Mouse (Mus musculus) spleen, embryonic (tissue): ENCODE data around the gene Mlh1.

Experiments used
- CTCF ChIA-PET: fragments of 350-600 bp; sonication (Branson Sonifier 250); formaldehyde crosslinking; loops from one replicate; lab custom pipeline; 2022; lab: Charles Lee

Gene Mlh1

DNA sequence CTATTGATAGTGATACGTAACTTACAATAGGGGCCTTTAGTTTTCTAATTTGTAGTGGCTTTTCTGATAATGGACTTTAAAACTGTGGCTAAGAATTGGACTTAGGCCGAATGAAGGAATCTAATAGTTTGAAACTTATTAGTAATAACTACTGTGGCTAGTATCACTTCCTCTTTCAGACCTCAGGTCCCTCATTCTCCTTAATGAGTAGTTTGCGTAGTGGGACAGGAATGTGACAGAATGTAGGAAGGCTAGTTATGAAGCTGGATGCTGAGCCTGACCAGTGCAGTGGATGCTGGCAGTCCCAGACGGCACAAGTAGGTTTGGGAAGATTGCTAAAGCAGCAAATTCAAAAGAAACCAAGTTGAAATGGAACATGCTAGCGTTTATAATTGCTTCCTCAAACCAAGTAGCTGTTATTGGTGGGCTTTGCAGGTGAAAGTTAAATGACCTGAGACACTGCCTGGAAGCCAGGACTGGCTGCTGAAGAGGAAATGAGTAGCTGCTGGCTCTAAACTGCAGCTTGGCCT, 51.0 kb downstream of the Mlh1 start:
- CTCF ChIA-PET: no interaction called here

DNA sequence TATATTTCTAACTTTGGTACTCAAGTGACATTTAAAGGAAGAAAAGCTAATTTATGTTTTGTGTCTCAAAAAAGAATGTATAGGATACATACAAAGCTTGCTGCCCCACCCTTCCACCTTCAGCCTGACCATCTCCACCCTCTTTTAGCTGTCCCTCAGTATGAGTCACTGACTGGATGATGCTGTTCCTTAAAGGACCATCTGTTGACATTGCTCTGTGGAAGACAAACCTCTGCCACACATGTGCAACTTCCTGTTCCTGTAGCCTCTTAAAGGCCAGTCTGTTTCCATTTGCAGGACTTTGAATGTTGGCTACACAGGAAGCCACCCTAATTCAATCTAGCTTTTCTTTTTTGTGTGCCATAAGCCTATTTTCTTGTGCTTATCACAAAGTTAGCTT, 55.2 kb downstream of the Mlh1 start:
- CTCF ChIA-PET: no interaction called here

DNA sequence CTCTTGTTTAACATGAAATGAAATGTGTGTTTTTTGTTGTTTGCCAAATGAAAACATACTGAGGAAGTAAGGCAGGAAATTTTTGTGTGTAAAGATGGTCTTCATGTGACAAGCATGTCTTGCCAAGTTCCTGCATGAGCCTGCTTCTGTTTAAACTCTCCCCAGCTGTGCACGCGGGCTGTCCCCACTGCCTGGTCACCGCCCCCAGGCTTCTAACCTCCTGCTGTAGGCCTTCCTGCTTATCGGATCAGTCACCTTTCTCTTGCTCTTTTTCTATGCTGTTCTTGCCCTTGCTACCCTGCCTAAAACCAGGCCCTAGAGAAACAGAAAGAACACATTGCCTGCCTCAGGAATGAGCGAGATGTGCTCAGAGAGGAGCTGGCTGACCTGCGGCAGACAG, 58.1 kb downstream of the Mlh1 start:
- CTCF ChIA-PET: no interaction called here

DNA sequence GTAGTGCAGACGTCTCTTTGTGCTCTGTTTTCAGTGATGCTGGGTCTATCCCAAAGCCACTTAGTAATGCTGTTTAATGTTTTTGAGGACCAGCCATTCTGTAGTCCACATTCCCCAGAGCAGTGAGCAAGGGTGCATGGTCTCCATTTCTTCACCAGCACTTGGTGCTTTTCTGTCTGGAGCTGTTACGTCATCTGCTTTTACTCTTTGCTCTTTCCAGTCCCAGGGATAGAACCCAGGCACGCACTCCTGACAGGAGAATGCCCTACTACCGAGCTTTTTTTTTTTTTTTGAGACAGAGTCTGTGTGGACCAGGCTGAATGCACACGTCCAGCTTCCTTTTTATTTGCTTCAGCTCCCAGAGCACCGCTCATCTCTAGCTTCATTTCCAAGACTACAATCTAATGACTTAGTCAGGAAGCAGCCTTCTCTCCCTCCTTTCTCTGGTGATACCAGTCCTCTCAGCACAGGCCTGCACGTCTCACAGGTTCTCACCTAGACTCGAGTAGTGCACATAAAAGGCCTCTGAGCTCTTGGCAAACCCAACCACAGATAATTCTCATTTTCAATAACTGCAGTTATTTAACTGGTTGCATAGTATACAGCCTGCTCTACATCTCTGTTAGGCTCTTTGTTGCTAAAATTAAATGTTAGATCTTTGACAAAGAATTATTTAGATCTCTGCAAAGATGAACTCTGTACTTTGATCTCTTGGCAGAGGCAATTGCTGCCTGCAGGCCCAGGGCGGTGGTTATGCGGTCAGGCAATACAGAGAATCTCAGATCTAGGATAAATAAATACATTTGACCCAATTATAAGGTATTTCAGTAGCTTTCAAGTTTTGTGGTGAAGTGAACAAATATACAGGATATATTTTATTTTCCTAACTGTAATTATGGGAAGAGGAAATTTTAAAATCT, 60.2 kb downstream of the Mlh1 start:
- CTCF ChIA-PET: no interaction called here

DNA sequence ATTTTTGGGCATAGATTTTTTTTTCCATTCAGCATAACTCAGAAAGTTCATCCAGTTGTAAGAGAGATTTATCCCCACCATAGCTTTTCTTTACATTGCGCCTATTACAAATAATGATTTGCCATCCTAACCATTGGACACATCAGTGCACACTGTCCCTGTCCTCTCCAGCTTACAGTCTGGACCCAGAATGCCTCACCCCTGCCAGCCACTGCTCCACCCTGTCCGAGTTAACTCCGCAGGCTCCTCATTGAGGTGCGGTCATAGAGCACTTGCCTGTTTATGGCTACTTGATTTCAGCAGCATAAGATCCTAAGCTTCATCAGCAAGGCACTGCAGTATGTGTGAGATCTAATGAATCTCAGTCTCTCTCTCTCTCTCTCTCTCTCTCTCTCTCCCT, 61.2 kb downstream of the Mlh1 start:
- CTCF ChIA-PET: no interaction called here

DNA sequence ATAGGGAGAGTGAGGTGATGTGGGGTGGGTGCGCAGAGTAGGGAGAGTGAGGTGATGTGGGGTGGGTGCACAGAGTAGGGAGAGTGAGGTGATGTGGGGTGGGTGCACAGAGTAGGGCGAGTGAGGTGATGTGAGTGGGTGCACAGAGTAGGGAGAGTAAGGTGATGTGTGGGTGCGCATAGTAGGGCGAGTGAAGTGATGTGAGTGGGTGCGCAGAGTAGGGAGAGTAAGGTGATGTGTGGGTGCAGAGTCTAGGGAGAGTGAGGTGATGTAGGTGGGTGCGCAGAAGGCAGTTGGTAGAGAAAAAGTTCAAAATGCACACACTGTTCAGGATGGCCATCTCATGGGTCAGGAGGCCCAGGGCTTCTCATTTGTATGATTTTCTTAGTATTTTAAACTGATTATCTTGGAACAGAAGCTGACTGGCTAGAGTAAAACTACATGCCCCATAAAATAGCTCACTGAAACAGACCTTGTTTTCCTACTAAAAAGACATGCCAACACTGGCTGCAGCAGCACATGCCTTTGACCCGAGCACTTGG, 62.4 kb downstream of the Mlh1 start:
- CTCF ChIA-PET: interaction anchor here (0.7 kb wide), 1 partner anchor 25 kb away, joined by 3 read pairs; no protein-coding TSS in a partner anchor

DNA sequence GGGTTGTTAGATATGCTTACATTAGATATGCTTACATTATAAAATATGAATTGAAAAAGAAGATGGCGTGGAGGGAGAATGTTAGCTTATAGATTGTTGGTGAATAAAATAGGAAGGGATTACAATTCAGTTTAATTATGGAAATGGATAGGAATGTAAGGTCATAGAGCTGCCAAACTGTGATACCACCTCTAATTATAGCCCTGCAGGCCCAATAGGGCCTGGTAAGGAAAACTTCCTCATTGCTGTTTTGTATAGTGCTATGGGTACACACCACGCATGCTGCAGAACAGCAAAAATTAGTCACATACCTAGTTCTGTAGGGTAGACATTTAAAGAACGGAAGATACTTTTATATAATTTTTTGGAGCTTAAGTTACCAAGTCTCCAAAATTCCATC, 63.4 kb downstream of the Mlh1 start:
- CTCF ChIA-PET: no interaction called here

DNA sequence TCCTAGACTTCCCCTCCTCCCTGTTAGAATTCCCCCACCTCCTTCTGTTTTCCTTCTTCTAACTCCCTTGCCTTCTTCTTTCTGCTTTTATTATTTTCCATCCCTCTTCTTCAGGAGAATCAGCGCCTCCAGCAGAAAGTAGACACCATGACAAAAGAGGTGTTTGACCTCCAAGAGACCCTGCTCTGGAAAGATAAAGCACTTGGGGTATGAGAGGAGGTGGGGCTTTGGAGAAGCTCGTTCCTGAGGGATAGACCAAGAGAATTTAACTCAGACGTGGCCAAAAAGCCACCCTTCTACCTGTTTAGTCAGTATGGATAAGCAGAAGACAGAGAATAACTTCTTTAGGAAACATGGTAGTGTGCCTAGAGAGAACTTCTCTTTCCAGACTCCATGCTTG, 63.9 kb downstream of the Mlh1 start:
- CTCF ChIA-PET: no interaction called here

DNA sequence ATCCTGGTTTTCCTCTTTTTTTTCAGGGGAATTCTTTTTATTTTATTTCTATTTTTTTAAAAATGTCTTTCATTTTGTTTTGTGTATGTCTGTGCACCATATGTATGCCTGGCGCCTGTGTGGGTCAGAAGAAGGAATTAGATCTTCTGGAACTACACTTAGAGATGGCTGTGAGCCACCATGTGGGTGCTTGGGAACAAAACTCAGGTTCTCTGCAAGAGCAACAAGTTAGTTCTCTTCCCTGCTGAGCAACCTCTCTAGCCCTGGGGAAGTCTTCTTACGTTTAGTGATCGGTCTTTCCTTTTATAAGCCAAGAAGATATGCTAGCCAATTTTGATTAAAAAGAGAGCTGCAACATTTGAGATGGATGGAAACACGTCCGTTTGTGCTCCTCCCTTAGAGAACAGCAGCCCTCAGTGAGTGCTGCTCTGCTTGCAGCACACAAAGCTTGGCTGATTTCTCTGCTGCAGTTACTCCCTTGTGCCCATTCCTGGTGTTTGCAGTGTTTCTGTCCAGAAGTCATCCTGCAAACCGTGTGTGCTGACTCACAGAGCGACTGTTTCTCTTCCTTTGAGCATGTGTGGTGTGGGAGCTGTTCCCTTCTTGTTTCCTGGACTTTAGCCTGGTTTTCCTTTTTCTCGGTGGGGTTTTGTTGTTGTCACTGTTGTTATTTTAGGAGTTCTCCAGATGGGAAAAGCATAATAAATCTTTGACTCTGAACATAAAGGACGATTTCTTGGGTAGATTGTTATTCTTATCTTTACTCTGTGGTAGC, 66.8 kb downstream of the Mlh1 start:
- CTCF ChIA-PET: interaction anchor here (1.0 kb wide), 1 partner anchor 17 kb away, joined by 3 read pairs; no protein-coding TSS in a partner anchor

DNA sequence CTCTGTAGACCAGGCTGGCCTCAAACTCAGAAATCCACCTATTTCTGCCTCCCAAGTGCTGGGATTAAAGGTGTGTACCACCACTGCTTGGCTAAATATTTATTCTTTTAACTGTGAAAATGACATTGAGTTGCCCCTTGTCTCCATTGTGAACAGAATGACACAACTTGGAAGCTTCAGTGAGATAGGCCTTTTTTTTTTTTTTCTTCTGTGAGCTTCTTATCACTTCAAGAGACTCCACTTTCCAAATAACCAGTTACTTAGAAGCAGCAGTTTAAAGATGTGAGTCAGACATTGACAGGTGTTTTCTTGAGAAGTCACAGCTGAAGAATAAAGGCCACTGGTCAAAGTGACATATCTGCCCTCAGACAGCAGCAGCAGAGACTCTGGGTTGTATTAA, 71.4 kb downstream of the Mlh1 start:
- CTCF ChIA-PET: no interaction called here

DNA sequence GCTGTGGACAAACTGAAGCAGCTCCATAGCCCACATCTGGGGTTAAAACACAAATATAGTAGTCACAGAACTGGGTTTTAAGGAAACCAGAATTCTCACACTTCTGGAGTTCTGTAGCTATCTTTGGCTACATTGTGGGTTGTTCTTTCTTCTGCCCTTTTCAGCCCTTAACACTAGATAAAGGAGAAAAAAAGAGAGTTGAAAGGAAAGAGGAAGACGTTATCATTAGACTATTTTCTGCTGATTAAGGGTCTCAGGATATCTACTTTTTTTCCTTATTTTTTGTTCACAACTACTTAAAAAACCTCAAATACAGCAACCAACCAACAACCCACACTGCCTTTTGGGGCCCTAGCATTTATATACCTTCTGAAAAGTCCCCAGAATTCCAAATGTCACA, 73.3 kb downstream of the Mlh1 start:
- CTCF ChIA-PET: no interaction called here

DNA sequence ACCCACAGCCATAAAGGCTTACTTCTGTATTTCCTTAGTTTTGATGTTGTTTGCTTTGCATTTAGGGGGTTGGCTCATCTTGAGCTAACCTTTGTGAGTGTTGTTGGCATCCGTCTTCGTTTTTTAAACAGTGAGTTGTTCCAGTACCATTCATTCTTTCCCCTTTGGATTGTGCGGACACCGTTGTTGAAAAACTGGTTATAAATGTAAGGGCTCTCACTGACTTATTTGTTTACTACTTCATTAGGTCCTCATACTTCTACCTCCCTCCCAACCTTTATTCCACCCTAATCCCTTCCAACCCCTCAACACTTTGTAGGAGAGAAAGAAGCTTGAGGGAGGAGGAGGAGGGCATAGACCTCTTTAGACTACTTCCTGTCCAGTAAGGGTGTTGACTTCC, 73.9 kb downstream of the Mlh1 start:
- CTCF ChIA-PET: interaction anchor here (0.6 to 0.8 kb wide), 2 partner anchors 79 to 104 kb away, joined by 3 to 9 read pairs; no protein-coding TSS in a partner anchor

DNA sequence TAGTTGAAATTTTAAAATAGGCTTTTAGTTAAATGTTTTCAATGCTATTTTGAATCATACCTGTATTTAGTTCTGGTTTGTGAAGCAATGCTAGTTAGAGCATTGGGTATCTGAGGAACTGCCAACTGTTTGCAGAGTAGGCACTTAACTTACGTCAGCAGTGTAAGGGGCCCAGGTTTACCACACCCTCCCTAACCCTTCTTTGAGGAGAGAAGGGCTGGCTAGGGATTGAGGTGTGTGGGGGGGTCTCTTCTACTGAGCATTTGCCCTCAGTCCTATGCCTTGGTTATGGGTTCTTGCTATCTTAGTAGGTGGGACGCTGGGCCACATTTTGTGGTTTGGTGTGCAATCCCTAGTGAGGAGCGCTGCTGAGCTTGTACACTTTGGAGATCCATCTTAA, 74.5 kb downstream of the Mlh1 start:
- CTCF ChIA-PET: interaction anchor here (0.6 kb wide), 1 partner anchor 13 kb away, joined by 3 read pairs; no protein-coding TSS in a partner anchor

DNA sequence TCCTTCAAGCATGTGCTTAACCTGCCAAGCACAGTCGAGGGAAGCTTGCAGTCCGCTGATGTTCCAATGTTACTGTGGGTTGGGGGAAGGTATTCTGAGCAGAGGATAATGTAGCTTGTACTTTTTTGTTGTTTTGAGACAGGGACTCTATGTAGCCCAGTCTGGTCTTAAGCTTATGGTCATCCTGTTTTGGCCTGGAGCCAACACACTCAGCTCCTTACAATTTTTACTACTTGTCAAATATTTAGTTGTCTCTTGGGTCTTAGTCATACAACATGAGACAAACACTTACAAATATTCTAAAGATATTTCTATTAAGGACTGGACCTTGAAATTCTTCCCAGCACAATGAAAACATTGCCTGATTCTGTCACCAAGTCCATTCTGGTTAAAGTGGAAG, 78.4 kb downstream of the Mlh1 start:
- CTCF ChIA-PET: no interaction called here

DNA sequence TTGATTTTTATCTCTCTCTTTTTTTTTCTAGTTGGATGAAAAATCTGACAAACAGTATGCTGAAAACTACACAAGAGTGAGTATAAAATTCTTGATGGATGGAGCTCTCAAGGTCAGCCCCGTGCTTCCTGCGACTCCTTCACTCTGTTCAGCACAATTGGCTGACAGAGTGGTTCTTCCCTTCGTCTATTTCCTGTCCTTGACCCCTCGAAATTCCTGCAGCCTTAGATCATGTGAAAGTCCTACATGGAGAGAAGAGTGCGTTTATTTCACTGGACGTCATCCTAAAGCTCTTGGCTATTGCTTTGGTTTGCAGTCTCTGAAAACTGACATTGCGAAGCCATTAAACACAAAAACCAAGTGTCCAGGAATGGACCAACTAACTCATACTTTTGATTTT, 82.9 kb downstream of the Mlh1 start:
- CTCF ChIA-PET: no interaction called here

DNA sequence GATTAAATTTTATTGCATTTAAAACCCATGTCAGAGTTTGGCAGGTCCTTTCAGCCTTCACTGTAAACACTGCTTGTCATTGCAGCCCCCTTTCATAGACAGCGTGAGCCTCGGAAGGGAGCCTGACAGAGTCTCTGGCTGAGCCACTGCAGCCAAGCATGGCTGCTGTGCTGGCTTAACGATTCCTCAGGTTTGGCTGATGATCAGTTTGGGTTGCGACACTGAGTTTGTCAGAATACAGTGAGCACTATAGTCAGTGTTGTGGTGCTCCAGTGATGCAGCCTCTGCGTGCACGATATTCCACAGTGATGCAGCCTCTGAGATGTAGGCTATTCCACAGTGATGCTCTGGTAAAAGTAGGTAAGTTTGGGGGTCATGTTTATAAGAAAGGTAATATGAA, 84.7 kb downstream of the Mlh1 start:
- CTCF ChIA-PET: no interaction called here

DNA sequence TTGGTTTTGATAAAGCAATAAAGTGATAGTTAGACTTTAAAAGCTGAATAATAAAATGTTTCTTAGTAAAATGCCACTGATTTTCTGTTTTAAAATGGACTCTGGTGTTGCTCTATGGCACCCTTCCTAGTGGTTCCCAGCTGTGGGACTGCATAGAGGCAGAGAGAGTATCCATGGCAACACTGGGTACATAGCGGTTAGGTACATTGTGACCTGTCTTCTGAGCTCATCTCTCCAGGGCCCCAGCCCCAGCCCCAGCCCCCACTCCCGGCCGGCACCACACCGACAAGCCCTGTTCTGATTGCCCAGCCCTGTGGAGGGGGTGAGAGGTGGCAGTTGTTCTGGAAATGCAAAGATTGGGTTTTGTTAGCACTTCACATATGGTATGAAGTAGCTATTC, 86.7 kb downstream of the Mlh1 start:
- CTCF ChIA-PET: interaction anchor here (0.6 kb wide), 1 partner anchor 12 kb away, joined by 3 read pairs; no protein-coding TSS in a partner anchor

DNA sequence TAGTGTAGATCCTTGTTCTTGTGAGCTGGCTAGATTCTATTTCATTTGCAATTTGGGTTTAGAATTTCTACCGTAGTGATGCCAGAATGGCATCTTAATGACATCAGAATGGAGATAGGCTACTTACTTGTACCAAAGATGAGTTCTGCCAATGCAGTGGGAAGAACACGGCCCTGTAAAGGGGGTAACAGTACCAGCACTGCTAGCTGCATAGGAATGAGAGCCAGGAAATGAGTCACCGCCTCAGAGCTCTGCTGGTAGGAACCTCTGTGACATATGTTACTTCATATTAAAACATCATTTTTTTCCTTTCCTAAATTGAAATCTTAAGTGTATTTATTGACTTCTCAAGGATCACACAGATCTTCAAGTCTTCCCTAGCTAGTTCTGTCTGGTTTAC, 89.4 kb downstream of the Mlh1 start:
- CTCF ChIA-PET: no interaction called here

DNA sequence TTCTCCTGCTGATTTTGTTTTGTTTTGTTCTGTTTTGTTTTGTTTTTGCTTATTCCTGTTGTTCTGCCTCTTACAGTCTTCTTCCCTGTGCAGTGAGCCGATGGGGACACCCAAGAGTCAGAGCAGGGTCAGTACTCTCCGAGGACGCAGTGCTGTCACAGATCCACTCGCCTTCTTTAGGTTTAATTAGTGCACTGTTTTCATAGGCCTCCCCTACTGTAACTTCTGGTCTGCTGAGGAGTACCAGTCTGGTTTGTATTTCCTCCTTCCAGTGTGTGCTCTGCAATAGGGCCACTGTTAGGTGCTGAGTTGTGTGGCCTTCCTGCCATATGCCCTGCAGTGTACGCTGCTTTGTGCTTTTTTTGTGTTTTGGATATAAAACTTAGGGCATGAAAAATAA, 92.6 kb downstream of the Mlh1 start:
- CTCF ChIA-PET: no interaction called here
